Mouse (Mus musculus): Measurements from ENCODE around the gene Pigh. TPM values are rescaled to one million over a fixed set of nuclear protein-coding genes. Genes with fewer than 3 reads are reported as not detected.

Pigh gene
- polyA plus RNA-seq, 1 experiment from 2014 or later = 18.5 TPM

- 66% methylated on average over 2 of the region's 2 CpGs for WGBS
- Histone ChIP-seq H3K9me3 (no peaks in the 10 kb centered on the region), H3K27ac (replicated peaks) (no peak overlapping the region), H3K36me3 (no peaks in the 10 kb centered on the region), H3K4me1 (no peaks in the 10 kb centered on the region), H3K4me3 (no peak overlapping the region), H3K9ac (replicated peaks) (no peak overlapping the region), H3K4me2 (replicated peaks) (no peak overlapping the region), H3K27me3 (no peaks in the 10 kb centered on the region)
- no peak for ATAC-seq (replicated peaks)
These were observed 15.1 kb upstream of the Pigh start for GRCm38 (mm10) chr12:79104544-79104943.

DNA sequence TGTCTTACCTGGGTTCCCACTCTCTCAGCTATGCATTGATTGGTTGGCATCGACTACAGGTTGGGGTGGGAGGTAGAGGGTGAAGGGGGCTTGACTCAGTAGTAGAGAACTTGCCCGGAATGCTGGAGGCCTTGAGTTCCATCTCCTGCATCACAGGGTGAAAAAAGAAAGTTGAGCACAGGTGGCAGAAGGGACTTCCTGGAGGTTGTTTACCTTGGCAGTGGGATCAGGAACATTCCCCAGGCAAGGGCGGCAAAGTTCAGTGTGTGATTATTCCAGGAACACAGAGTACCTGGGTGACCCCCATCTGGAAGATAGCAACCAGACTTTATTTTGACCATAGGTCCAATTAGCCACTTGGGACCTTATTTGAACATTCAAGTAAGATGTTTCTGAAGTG, 14.3 kb upstream of the Pigh start:
- H3K36me3 ChIP-seq = no peaks in the 10 kb centered on the region
- H3K27me3 ChIP-seq = no peaks in the 10 kb centered on the region
- H3K27ac ChIP-seq (replicated peaks) = no peak overlapping the region
- WGBS = 90% methylated on average over 3 of the region's 3 CpGs
- no peak overlapping the region for H3K4me3 ChIP-seq
- no peak for ATAC-seq (replicated peaks)
- H3K9me3 ChIP-seq = no peaks in the 10 kb centered on the region
- H3K4me1 ChIP-seq = no peaks in the 10 kb centered on the region
- H3K4me2 ChIP-seq (replicated peaks) = no peak overlapping the region
- no peak overlapping the region for H3K9ac ChIP-seq (replicated peaks)

DNA sequence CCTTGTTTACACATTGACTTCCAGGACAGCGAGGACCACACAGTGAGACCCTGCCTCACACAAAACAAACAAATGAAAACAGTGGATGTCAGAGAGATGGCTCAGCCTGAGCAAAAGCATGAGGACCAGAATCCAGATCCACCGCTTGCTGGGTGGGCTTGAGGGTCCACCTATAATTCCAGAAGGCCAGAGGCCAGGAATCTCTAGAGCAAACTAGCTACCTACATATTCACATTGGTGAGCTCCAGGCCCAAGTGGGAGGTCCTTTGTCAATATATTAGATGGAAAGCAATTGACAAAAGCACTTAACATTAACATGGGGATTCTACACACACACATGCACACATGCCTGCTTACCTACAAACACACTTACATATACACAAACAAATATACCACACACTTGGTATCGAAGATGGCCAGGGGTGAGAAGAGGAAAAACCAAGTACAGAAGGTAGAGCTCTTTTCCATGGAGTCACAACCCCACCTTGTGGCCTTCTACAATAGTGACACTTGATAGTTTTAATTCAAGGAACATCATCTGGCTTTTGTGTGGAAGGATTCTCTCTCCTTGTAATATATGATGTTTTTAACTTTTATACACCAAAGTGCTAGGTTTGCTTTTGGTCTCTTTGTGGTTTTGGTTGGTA, 7.8 kb upstream of the Pigh start:
- 65% methylated on average over 3 of the region's 3 CpGs for WGBS
- Histone ChIP-seq H3K4me3 (no peak overlapping the region), H3K4me1 (no peaks in the 10 kb centered on the region), H3K4me2 (replicated peaks) (no peak overlapping the region), H3K27ac (replicated peaks) (no peak overlapping the region), H3K36me3 (no peaks in the 10 kb centered on the region), H3K9me3 (no peaks in the 10 kb centered on the region), H3K27me3 (no peaks in the 10 kb centered on the region), H3K9ac (replicated peaks) (no peak overlapping the region)
- ATAC-seq (replicated peaks) = no peak

DNA sequence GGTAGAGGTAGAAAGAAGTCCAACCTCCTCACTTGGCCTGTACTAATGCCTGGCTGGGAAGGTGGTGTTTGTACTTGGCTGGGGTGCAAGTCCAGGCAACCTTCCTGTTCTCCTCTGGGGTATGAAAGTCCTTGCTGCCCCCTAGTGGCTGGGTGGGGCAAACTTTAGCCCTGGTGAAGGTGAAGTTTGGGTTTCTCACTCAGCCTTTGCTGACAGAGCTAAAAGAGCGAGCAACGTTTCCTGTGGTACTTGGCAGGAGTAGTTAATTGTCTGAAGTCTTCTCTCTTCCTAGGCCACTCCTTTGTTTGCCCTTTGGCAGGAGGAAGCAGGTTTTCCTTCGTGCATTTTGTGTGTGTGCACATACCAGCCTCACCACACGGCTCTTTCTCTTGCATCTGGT, 3.1 kb upstream of the Pigh start:
- Histone ChIP-seq H3K36me3 (no peaks in the 10 kb centered on the region), H3K4me1 (peaks cover 11% of the 10 kb centered on the region), H3K4me2 (replicated peaks) (no peak overlapping the region), H3K9ac (replicated peaks) (no peak overlapping the region), H3K4me3 (no peak overlapping the region), H3K27ac (replicated peaks) (no peak overlapping the region), H3K27me3 (no peaks in the 10 kb centered on the region), H3K9me3 (no peaks in the 10 kb centered on the region)
- ATAC-seq (replicated peaks) = no peak
- WGBS = 50% methylated on average over 4 of the region's 4 CpGs

DNA sequence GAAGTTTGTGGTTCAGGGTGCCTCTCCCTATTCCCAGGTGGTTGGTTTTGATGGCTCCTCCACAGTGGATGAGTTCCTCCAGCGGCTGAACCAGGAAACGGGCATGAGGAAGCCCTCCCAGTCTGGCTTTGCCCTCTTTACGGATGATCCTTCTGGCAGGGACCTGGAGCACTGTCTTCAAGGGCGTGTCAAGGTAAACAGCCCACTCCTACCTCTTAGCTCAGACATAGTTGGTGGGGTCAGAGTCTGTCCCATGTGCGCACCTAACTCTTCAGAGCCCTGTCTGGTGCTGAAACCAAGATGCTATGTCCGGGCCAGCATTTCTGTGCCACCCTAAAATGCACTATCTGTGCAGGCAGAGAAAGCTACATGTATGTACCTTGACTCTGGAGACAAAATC, 16.1 kb downstream of the Pigh start:
- no peak for ATAC-seq (replicated peaks)
- H3K27me3 ChIP-seq = no peaks in the 10 kb centered on the region
- no peak overlapping the region for H3K4me2 ChIP-seq (replicated peaks)
- no peaks in the 10 kb centered on the region for H3K9me3 ChIP-seq
- H3K9ac ChIP-seq (replicated peaks) = no peak overlapping the region
- H3K27ac ChIP-seq (replicated peaks) = no peak overlapping the region
- WGBS = 92% methylated on average over 6 of the region's 6 CpGs
- no peaks in the 10 kb centered on the region for H3K4me1 ChIP-seq
- no peak overlapping the region for H3K4me3 ChIP-seq
- peaks cover 35% of the 10 kb centered on the region for H3K36me3 ChIP-seq

DNA sequence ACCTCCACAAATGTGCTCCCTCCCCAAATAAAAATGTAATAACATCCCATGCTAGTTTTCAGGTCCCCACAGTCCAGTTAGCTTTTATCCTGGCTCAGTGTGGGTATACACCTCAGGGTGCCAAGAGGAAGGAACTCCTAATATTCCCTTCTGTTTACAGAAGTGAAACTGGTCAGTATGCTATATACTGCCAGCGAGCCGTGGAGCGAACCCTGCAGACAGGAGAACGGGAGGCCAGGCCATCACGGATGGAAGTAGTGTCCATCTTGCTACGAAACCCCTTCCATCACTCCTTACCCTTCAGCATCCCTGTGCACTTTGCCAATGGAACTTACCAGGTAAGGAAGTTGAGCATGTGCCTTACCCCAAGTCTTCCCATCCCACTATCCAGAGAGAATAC, 16.9 kb downstream of the Pigh start:
- WGBS = 96% methylated on average over 6 of the region's 6 CpGs
- no peaks in the 10 kb centered on the region for H3K27me3 ChIP-seq

GRCm38 (mm10) chr12:79070736-79071333, 18.6 kb downstream of the Pigh start:
- peaks cover 20% of the 10 kb centered on the region; the same call in 1 of the 2 replicates for H3K36me3 ChIP-seq
- no peak overlapping the region for H3K4me3 ChIP-seq
- H3K4me2 ChIP-seq (replicated peaks) = no peak overlapping the region
- ATAC-seq (replicated peaks) = no peak
- H3K9ac ChIP-seq (replicated peaks) = no peak overlapping the region
- no peak overlapping the region for H3K27ac ChIP-seq (replicated peaks)
- no peaks in the 10 kb centered on the region for H3K9me3 ChIP-seq
- WGBS = 88% methylated on average over 9 of the region's 9 CpGs
- H3K27me3 ChIP-seq = no peaks in the 10 kb centered on the region
- H3K4me1 ChIP-seq = no peaks in the 10 kb centered on the region

More for the DNA sequence above, 16.9 kb downstream of the Pigh start:
- no peak for ATAC-seq (replicated peaks)
- Histone ChIP-seq H3K4me1 (no peaks in the 10 kb centered on the region), H3K9me3 (no peaks in the 10 kb centered on the region), H3K36me3 (peaks cover 32% of the 10 kb centered on the region), H3K9ac (replicated peaks) (no peak overlapping the region), H3K4me2 (replicated peaks) (no peak overlapping the region), H3K4me3 (no peak overlapping the region), H3K27ac (replicated peaks) (no peak overlapping the region)

- H3K4me3 ChIP-seq = no peak overlapping the region
- no peak overlapping the region for H3K4me2 ChIP-seq (replicated peaks)
- H3K4me1 ChIP-seq = no peaks in the 10 kb centered on the region
- WGBS = 87% methylated on average over 6 of the region's 6 CpGs
- H3K9ac ChIP-seq (replicated peaks) = no peak overlapping the region
- H3K27ac ChIP-seq (replicated peaks) = no peak overlapping the region
- no peaks in the 10 kb centered on the region for H3K9me3 ChIP-seq
- no peak for ATAC-seq (replicated peaks)
- peaks cover 14% of the 10 kb centered on the region; the same call in 1 of the 2 replicates for H3K36me3 ChIP-seq
- no peaks in the 10 kb centered on the region for H3K27me3 ChIP-seq
These were observed 19.5 kb downstream of the Pigh start for GRCm38 (mm10) chr12:79069916-79070315.

DNA sequence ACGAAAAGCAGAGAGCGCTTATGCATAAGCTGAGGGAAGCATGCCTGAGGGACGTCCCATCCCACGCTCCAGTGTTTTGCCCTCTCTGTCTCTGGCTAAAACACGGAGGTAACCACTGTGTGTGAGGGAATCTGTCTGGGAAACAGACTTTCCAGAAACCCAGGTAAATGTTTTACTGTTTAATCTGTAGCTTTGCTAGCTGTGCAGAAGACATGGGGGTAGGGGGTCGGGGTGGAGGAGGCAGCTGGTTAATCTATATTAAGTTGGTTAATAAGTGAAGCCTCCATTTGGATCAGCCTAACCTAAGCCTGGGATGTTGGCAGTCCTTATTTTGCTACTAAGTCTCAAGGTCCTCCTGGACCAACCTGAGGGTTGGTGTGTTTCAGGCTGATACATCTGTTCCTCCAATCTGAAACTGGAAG, 20.3 kb downstream of the Pigh start:
- 93% methylated on average over 6 of the region's 6 CpGs for WGBS
- H3K9ac ChIP-seq (replicated peaks) = no peak overlapping the region
- H3K4me3 ChIP-seq = no peak overlapping the region
- H3K27me3 ChIP-seq = no peaks in the 10 kb centered on the region
- no peak overlapping the region for H3K4me2 ChIP-seq (replicated peaks)
- ATAC-seq (replicated peaks) = no peak
- peaks cover 8% of the 10 kb centered on the region; the same call in 1 of the 2 replicates for H3K36me3 ChIP-seq
- no peaks in the 10 kb centered on the region for H3K4me1 ChIP-seq
- no peak overlapping the region for H3K27ac ChIP-seq (replicated peaks)
- no peaks in the 10 kb centered on the region for H3K9me3 ChIP-seq

GRCm38 (mm10) chr12:79068306-79068705, 21.1 kb downstream of the Pigh start:
- Histone ChIP-seq H3K27ac (replicated peaks) (no peak overlapping the region), H3K4me2 (replicated peaks) (no peak overlapping the region), H3K27me3 (no peaks in the 10 kb centered on the region), H3K9me3 (no peaks in the 10 kb centered on the region), H3K36me3 (peaks cover 3% of the 10 kb centered on the region; the same call in 1 of the 2 replicates), H3K4me3 (no peak overlapping the region), H3K9ac (replicated peaks) (no peak overlapping the region), H3K4me1 (no peaks in the 10 kb centered on the region)
- ATAC-seq (replicated peaks) = no peak
- WGBS = 94% methylated on average over 11 of the region's 11 CpGs

DNA sequence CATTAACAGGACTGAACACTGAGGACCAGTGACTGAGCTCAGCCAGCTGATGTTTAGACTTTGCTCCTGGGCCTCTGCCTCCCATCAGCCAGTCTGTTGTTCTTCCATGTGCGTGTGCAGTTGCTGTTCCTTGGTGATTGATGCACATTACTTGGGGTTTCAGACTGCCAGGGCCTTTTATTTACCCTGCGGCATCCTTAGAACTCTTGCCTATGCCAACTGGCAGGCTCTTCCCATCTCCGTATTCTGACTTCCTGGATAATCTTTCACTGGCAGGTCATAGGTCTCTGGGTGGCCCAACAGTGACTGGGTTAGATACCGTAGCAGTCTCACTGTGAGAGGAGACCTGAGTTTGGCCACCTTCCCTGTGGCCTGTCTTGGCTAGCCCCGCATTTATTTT, 21.9 kb downstream of the Pigh start:
- no peak overlapping the region for H3K4me3 ChIP-seq
- no peaks in the 10 kb centered on the region for H3K36me3 ChIP-seq
- H3K4me1 ChIP-seq = no peaks in the 10 kb centered on the region
- H3K9ac ChIP-seq (replicated peaks) = no peak overlapping the region
- no peaks in the 10 kb centered on the region for H3K9me3 ChIP-seq
- no peak for ATAC-seq (replicated peaks)
- H3K27me3 ChIP-seq = no peaks in the 10 kb centered on the region
- WGBS = 94% methylated on average over 5 of the region's 5 CpGs
- no peak overlapping the region for H3K4me2 ChIP-seq (replicated peaks)
- H3K27ac ChIP-seq (replicated peaks) = no peak overlapping the region

GRCm38 (mm10) chr12:79066431-79066830, 23.0 kb downstream of the Pigh start:
- Histone ChIP-seq H3K4me3 (no peak overlapping the region), H3K27ac (replicated peaks) (no peak overlapping the region), H3K27me3 (no peaks in the 10 kb centered on the region), H3K9me3 (no peaks in the 10 kb centered on the region), H3K9ac (replicated peaks) (no peak overlapping the region), H3K4me2 (replicated peaks) (no peak overlapping the region), H3K4me1 (no peaks in the 10 kb centered on the region), H3K36me3 (no peaks in the 10 kb centered on the region)
- WGBS = 89% methylated on average over 9 of the region's 9 CpGs
- ATAC-seq (replicated peaks) = no peak

DNA sequence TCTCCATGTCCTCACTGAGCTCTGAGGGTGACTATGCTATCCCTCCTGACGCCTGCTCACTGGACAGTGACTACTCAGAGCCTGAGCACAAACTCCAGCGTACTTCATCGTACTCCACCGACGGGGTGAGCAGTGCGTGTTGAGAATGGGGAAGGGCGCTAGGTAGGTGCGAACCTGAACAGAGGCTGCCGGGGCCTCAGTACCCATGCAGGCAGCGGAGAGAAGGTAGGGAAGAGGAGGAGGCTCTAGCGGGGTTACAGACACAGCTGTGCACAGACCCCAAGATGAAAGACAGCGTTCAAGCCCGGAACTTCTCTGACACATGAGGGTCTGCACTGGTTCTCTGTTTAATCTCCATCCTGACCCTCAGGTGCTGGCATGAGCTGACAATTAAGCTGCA, 25.0 kb downstream of the Pigh start:
- WGBS = 93% methylated on average over 13 of the region's 13 CpGs
- Histone ChIP-seq H3K9me3 (no peaks in the 10 kb centered on the region), H3K4me3 (no peak overlapping the region), H3K36me3 (no peaks in the 10 kb centered on the region), H3K27ac (replicated peaks) (no peak overlapping the region), H3K9ac (replicated peaks) (no peak overlapping the region), H3K27me3 (no peaks in the 10 kb centered on the region), H3K4me1 (no peaks in the 10 kb centered on the region), H3K4me2 (replicated peaks) (no peak overlapping the region)
- ATAC-seq (replicated peaks) = no peak
